Mouse (Mus musculus): Measurements from ENCODE around the gene Kirrel3. TPM values are rescaled to one million over a fixed set of nuclear protein-coding genes. Genes with fewer than 3 reads are reported as not detected.

The Kirrel3 gene
- total and polyA plus RNA-seq, 2 experiments from 2014 or later: 0.29 to 0.42 TPM

- H3K36me3 ChIP-seq (replicated peaks; ENCODE audit: control insufficient read depth, insufficient read depth, low read length): peaks cover 43% of the 10 kb centered on the region
- H3K9me3 ChIP-seq (replicated peaks; ENCODE audit: control insufficient read depth, low read length): no peaks in the 10 kb centered on the region
- H3K4me3 ChIP-seq (ENCODE audit: low read depth, low read length): no peak overlapping the region
- H3K27me3 ChIP-seq (ENCODE audit: control insufficient read depth, insufficient read depth, low read length): no peaks in the 10 kb centered on the region
- H3K27ac ChIP-seq (ENCODE audit: low read depth): peak overlapping the region; percentile 90
- ATAC-seq (ENCODE audit: insufficient read depth, low read depth) (peak; percentile 88), DNase-seq (ENCODE audit: low spot score) (peak; percentile 75)
- no peak overlapping the region for H3K4me2 ChIP-seq (ENCODE audit: low read depth, low read length)
- H3K4me1 ChIP-seq (ENCODE audit: control insufficient read depth, insufficient read depth): peaks cover 31% of the 10 kb centered on the region
- no peak overlapping the region for H3K9ac ChIP-seq (replicated peaks; ENCODE audit: low read depth, low read length)
- TF ChIP-seq CTCF (IDR thresholded peaks at IDR 0.05; ENCODE audit: low read depth) (no peak), EP300 (IDR thresholded peaks at IDR 0.05; ENCODE audit: low read depth) (0 out of 2 replicates have a peak, but pooled peaks have one; percentile 48)
- 44% methylated on average over 4 of the region's 4 CpGs for WGBS
Observed at GRCm38 (mm10) chr9:35051666-35052065, 566.0 kb downstream of the Kirrel3 start.

GRCm38 (mm10) chr9:35052671-35053070 lies 567.0 kb downstream of the Kirrel3 start:
- Histone ChIP-seq H3K4me2 (ENCODE audit: low read depth, low read length) (no peak overlapping the region), H3K9ac (replicated peaks; ENCODE audit: low read depth, low read length) (no peak overlapping the region), H3K4me3 (ENCODE audit: low read depth, low read length) (no peak overlapping the region), H3K27me3 (ENCODE audit: control insufficient read depth, insufficient read depth, low read length) (no peaks in the 10 kb centered on the region), H3K4me1 (ENCODE audit: control insufficient read depth, insufficient read depth) (peaks cover 31% of the 10 kb centered on the region), H3K9me3 (replicated peaks; ENCODE audit: control insufficient read depth, low read length) (no peaks in the 10 kb centered on the region), H3K27ac (ENCODE audit: low read depth) (no peak overlapping the region), H3K36me3 (replicated peaks; ENCODE audit: control insufficient read depth, insufficient read depth, low read length) (peaks cover 36% of the 10 kb centered on the region)
- DNase-seq (ENCODE audit: low spot score) (no peak), ATAC-seq (ENCODE audit: insufficient read depth, low read depth) (no peak)
- WGBS: 86% methylated on average over 4 of the region's 4 CpGs
- TF ChIP-seq CTCF (IDR thresholded peaks at IDR 0.05; ENCODE audit: low read depth) (no peak), EP300 (IDR thresholded peaks at IDR 0.05; ENCODE audit: low read depth) (no peak)

GRCm38 (mm10) chr9:35053081-35053480 lies 567.4 kb downstream of the Kirrel3 start:
- WGBS: 92% methylated on average over 16 of the region's 16 CpGs
- peaks cover 32% of the 10 kb centered on the region for H3K36me3 ChIP-seq (replicated peaks; ENCODE audit: control insufficient read depth, insufficient read depth, low read length)
- no peaks in the 10 kb centered on the region for H3K27me3 ChIP-seq (ENCODE audit: control insufficient read depth, insufficient read depth, low read length)
- DNase-seq (ENCODE audit: low spot score): no peak
- no peaks in the 10 kb centered on the region for H3K9me3 ChIP-seq (replicated peaks; ENCODE audit: control insufficient read depth, low read length)
- H3K9ac ChIP-seq (replicated peaks; ENCODE audit: low read depth, low read length): no peak overlapping the region
- peaks cover 32% of the 10 kb centered on the region for H3K4me1 ChIP-seq (ENCODE audit: control insufficient read depth, insufficient read depth)
- H3K4me2 ChIP-seq (ENCODE audit: low read depth, low read length): no peak overlapping the region
- TF ChIP-seq EP300 (IDR thresholded peaks at IDR 0.05; ENCODE audit: low read depth) (no peak), CTCF (IDR thresholded peaks at IDR 0.05; ENCODE audit: low read depth) (no peak)
- no peak for ATAC-seq (ENCODE audit: insufficient read depth, low read depth)
- H3K27ac ChIP-seq (ENCODE audit: low read depth): no peak overlapping the region
- H3K4me3 ChIP-seq (ENCODE audit: low read depth, low read length): no peak overlapping the region

- no peaks in the 10 kb centered on the region for H3K27me3 ChIP-seq (ENCODE audit: control insufficient read depth, insufficient read depth, low read length)
- H3K27ac ChIP-seq (ENCODE audit: low read depth): no peak overlapping the region
- no peak overlapping the region for H3K4me2 ChIP-seq (ENCODE audit: low read depth, low read length)
- WGBS: 90% methylated on average over 3 of the region's 3 CpGs
- DNase-seq (ENCODE audit: low spot score) (no peak), ATAC-seq (ENCODE audit: insufficient read depth, low read depth) (no peak)
- no peak overlapping the region for H3K4me3 ChIP-seq (ENCODE audit: low read depth, low read length)
- no peak overlapping the region for H3K9ac ChIP-seq (replicated peaks; ENCODE audit: low read depth, low read length)
- H3K4me1 ChIP-seq (ENCODE audit: control insufficient read depth, insufficient read depth): peaks cover 38% of the 10 kb centered on the region
- TF ChIP-seq CTCF (IDR thresholded peaks at IDR 0.05; ENCODE audit: low read depth): no peak
- TF ChIP-seq EP300 (IDR thresholded peaks at IDR 0.05; ENCODE audit: low read depth): no peak
- H3K9me3 ChIP-seq (replicated peaks; ENCODE audit: control insufficient read depth, low read length): no peaks in the 10 kb centered on the region
- peaks cover 32% of the 10 kb centered on the region for H3K36me3 ChIP-seq (replicated peaks; ENCODE audit: control insufficient read depth, insufficient read depth, low read length)
Observed at GRCm38 (mm10) chr9:35053669-35054068, 568.0 kb downstream of the Kirrel3 start.

- Histone ChIP-seq H3K27me3 (ENCODE audit: control insufficient read depth, insufficient read depth, low read length) (no peaks in the 10 kb centered on the region), H3K4me1 (ENCODE audit: control insufficient read depth, insufficient read depth) (peaks cover 28% of the 10 kb centered on the region), H3K36me3 (replicated peaks; ENCODE audit: control insufficient read depth, insufficient read depth, low read length) (peaks cover 24% of the 10 kb centered on the region), H3K9ac (replicated peaks; ENCODE audit: low read depth, low read length) (no peak overlapping the region), H3K27ac (ENCODE audit: low read depth) (no peak overlapping the region), H3K9me3 (replicated peaks; ENCODE audit: control insufficient read depth, low read length) (no peaks in the 10 kb centered on the region), H3K4me3 (ENCODE audit: low read depth, low read length) (no peak overlapping the region), H3K4me2 (ENCODE audit: low read depth, low read length) (no peak overlapping the region)
- TF ChIP-seq EP300 (IDR thresholded peaks at IDR 0.05; ENCODE audit: low read depth) (no peak), CTCF (IDR thresholded peaks at IDR 0.05; ENCODE audit: low read depth) (no peak)
- no peak for ATAC-seq (ENCODE audit: insufficient read depth, low read depth)
- no peak for DNase-seq (ENCODE audit: low spot score)
- 87% methylated on average over 11 of the region's 11 CpGs for WGBS
Observed at GRCm38 (mm10) chr9:35055528-35056330, 570.0 kb downstream of the Kirrel3 start.
